Mouse (Mus musculus) cerebellum, postnatal 14 days (tissue): ENCODE results near the gene Prm3.
A peak's percentile ranks its signal among the peaks of the same experiment; 100 is the strongest.

Source experiments
- DNase-seq, 2 experiments: peaks; one replicate each; pipeline ENCODE4 v3.0.0; 2021; ENCODE audit warnings: mixed read lengths in 2 of 2

The Prm3 gene

GRCm38 (mm10) chr16:10796034-10796433, 5.3 kb upstream of the Prm3 start, which contains the start of gene Prm2:
Prm2 (minus strand) TSS chr16:10796134.
- DNase-seq: no peak

- DNase-seq: no peak
Measured at GRCm38 (mm10) chr16:10788866-10789265, 1.8 kb downstream of the Prm3 start.

- no peak for DNase-seq
Measured at GRCm38 (mm10) chr16:10788271-10788670, 2.4 kb downstream of the Prm3 start, which contains the start of gene Tnp2. Tnp2 (minus strand) TSS chr16:10788660.

- no peak for DNase-seq
Measured at GRCm38 (mm10) chr16:10787548-10788058, 3.1 kb downstream of the Prm3 start.

GRCm38 (mm10) chr16:10786782-10787547, 3.7 kb downstream of the Prm3 start:
- no peak for DNase-seq

GRCm38 (mm10) chr16:10786288-10786687, 4.4 kb downstream of the Prm3 start:
- DNase-seq: peak; percentile 90

- DNase-seq: peak; percentile 76 to 80
Measured at GRCm38 (mm10) chr16:10785371-10786231, 5.1 kb downstream of the Prm3 start, which contains the start of gene Socs1. Socs1 (minus strand) TSS chr16:10785536.

- peak; percentile 95 to 96 for DNase-seq
Measured at GRCm38 (mm10) chr16:10784793-10785370, 5.8 kb downstream of the Prm3 start.

GRCm38 (mm10) chr16:10783883-10784792, 6.6 kb downstream of the Prm3 start:
- peak; percentile 56 to 66 for DNase-seq

GRCm38 (mm10) chr16:10783451-10783850, 7.3 kb downstream of the Prm3 start:
- DNase-seq: no peak

- DNase-seq: no peak
Measured at GRCm38 (mm10) chr16:10783152-10783434, 7.6 kb downstream of the Prm3 start.

- DNase-seq: no peak
Measured at GRCm38 (mm10) chr16:10782377-10783151, 8.2 kb downstream of the Prm3 start.

GRCm38 (mm10) chr16:10781862-10782371, 8.8 kb downstream of the Prm3 start:
- no peak for DNase-seq

- DNase-seq: no peak
Measured at GRCm38 (mm10) chr16:10780631-10781120, 10.0 kb downstream of the Prm3 start.

- no peak for DNase-seq
Measured at GRCm38 (mm10) chr16:10777579-10778160, 13.0 kb downstream of the Prm3 start.

- no peak for DNase-seq
Measured at GRCm38 (mm10) chr16:10776322-10776721, 14.4 kb downstream of the Prm3 start.

GRCm38 (mm10) chr16:10774726-10775125, 16.0 kb downstream of the Prm3 start:
- DNase-seq: peak in 1 of 2 experiments; percentile 31

- DNase-seq: no peak
Measured at GRCm38 (mm10) chr16:10773543-10773942, 17.2 kb downstream of the Prm3 start.

GRCm38 (mm10) chr16:10771769-10772510, 18.8 kb downstream of the Prm3 start:
- DNase-seq: no peak
